Mouse (Mus musculus) activated CD4-positive, CD25-positive, alpha-beta regulatory T cell, adult 9 weeks (primary cell): Measurements from ENCODE around the gene Olfr948. TPM values are rescaled to one million over a fixed set of nuclear protein-coding genes. Genes with fewer than 3 reads are reported as not detected.

ENCODE experiments used
- polyA plus RNA-seq: library from polyadenylated mRNA; unstranded; fragments of 100-300 nt; shearing (Covaris generic); gene quantifications from one replicate; pipeline ENCODE4 v1.2.1, GENCODE M21; 2017

Olfr948 gene
- not detected for polyA plus RNA-seq

DNA sequence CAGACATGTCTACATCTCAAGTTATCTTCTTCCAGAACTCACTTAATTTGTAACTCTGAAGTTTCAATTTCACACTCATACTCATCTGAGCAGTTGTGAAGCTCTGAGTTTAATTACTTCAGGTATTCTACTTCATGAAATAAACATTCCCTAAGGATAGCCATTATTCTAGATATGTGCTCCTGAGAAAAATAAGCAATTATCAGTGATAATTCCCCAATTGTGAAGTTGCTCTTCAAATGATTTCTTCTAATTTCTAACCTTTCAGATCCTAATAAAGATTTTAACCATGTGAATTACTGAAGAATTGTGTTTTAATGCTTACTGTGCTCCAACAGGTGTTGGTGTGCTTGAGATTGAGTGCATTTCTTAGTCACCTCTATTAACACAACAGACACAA, at the start of gene Olfr948:
TSS of gene Olfr948 (minus strand) at position 101 of the 400 bp plus-strand sequence.

DNA sequence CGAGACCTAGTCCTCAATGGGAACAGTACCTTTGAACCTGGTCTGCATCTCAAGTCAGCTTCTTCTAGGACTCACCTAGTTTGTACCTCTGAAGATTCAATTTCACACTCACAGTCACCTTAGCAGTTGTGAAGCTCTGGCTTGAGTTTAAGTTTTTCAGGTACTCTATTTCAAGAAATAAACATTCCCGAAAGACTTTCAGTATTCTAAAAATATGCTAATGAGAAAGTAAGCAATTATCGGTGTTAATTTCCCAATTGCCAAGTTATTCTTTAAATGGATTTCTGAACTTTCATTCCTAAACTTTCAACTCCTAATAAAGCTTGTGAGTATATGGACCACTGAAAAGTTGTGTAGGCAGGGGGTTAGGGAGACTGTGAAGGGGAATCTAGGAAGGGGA, 49.1 kb downstream of the Olfr948 start, which contains the start of gene Olfr945:
TSS of gene Olfr945 (minus strand) at position 101 of the 400 bp plus-strand sequence.

Other genes starting within 250 kb of the Olfr948 start
- gene Olfr938, start 247.2 kb downstream of the Olfr948 start, polyA plus RNA-seq, result not detected
- not detected for gene Olfr27, start 197.9 kb downstream of the Olfr948 start, polyA plus RNA-seq
- 0.05 TPM for gene Olfr943, start 159.7 kb downstream of the Olfr948 start, polyA plus RNA-seq
- gene Olfr944, start 124.1 kb downstream of the Olfr948 start, polyA plus RNA-seq, result not detected
- gene Olfr1537, start 76.1 kb downstream of the Olfr948 start, polyA plus RNA-seq, result not detected
- gene Olfr945, start 49.2 kb downstream of the Olfr948 start, polyA plus RNA-seq, result not detected
- not detected for gene Olfr951, start 61.4 kb upstream of the Olfr948 start, polyA plus RNA-seq
- not detected for gene Olfr952, start 101.1 kb upstream of the Olfr948 start, polyA plus RNA-seq
- not detected for gene Olfr954, start 130.7 kb upstream of the Olfr948 start, polyA plus RNA-seq
- not detected for gene Olfr955, start 145.9 kb upstream of the Olfr948 start, polyA plus RNA-seq
- gene Olfr44, start 167.9 kb upstream of the Olfr948 start, polyA plus RNA-seq, result not detected
- gene Olfr957, start 189.8 kb upstream of the Olfr948 start, polyA plus RNA-seq, result not detected
- not detected for gene Olfr958, start 228.0 kb upstream of the Olfr948 start, polyA plus RNA-seq
- gene Olfr959, start 249.5 kb upstream of the Olfr948 start, polyA plus RNA-seq, result not detected